Mouse (Mus musculus): ENCODE results near the gene Flywch1. TPM values are rescaled to one million over a fixed set of nuclear protein-coding genes. Genes with fewer than 3 reads are reported as not detected.

Flywch1 gene
- 51.5 and 54.6 TPM in 2 replicates for polyA plus RNA-seq (2015; fragmentation: Nextera tagmentation; extraction: Ambion mirVana)

GRCm38 (mm10) chr17:23771284-23772218 lies at the start of gene Flywch1:
Gene Flywch1 (minus strand): TSS chr17:23771602.

GRCm38 (mm10) chr17:23790269-23791078 lies 19.1 kb upstream of the Flywch1 start, which contains the start of gene Srrm2:
Gene Srrm2 (plus strand): TSS chr17:23790532.

GRCm38 (mm10) chr17:23785561-23786471 lies 14.4 kb upstream of the Flywch1 start, which contains the start of gene Flywch2:
Gene Flywch2 (minus strand): TSS chr17:23786081.

GRCm38 (mm10) chr17:23745301-23746251 lies 25.8 kb downstream of the Flywch1 start, which contains the start of gene Kremen2:
Gene Kremen2 (minus strand): TSS chr17:23745833.

GRCm38 (mm10) chr17:23740598-23741021 lies 30.8 kb downstream of the Flywch1 start, which contains the start of gene Paqr4:
Gene Paqr4 (minus strand): TSS chr17:23740867.

GRCm38 (mm10) chr17:23725999-23726757 lies 45.2 kb downstream of the Flywch1 start, which contains the start of gene Pkmyt1:
Gene Pkmyt1 (plus strand): TSS chr17:23726336.

GRCm38 (mm10) chr17:23722376-23723125 lies 48.9 kb downstream of the Flywch1 start, which contains the start of gene 1520401A03Rik:
Gene 1520401A03Rik (minus strand): TSS chr17:23722783.

Other genes starting within 250 kb of the Flywch1 start
- 13.5 and 13.7 TPM in 2 replicates for gene Zfp213, start 207.4 kb downstream of the Flywch1 start, polyA plus RNA-seq (2015; fragmentation: Nextera tagmentation; extraction: Ambion mirVana)
- gene Zfp13, start 172.1 kb downstream of the Flywch1 start, polyA plus RNA-seq (2015; fragmentation: Nextera tagmentation; extraction: Ambion mirVana) = 10.3 and 13.2 TPM in 2 replicates
- not detected in 2 replicates for gene Zscan10, start 170.7 kb downstream of the Flywch1 start, polyA plus RNA-seq (2015; fragmentation: Nextera tagmentation; extraction: Ambion mirVana)
- 0.25 and 0.30 TPM in 2 replicates for gene Mmp25, start 126.3 kb downstream of the Flywch1 start, polyA plus RNA-seq (2015; fragmentation: Nextera tagmentation; extraction: Ambion mirVana)
- 0.30 TPM in 1 of 2 replicates, not detected in the other for gene Bicdl2, start 111.1 kb downstream of the Flywch1 start, polyA plus RNA-seq (2015; fragmentation: Nextera tagmentation; extraction: Ambion mirVana)
- gene Hcfc1r1, start 98.0 kb downstream of the Flywch1 start, polyA plus RNA-seq (2015; fragmentation: Nextera tagmentation; extraction: Ambion mirVana) = 122 and 166 TPM in 2 replicates
- 19.0 and 25.0 TPM in 2 replicates for gene Thoc6, start 97.7 kb downstream of the Flywch1 start, polyA plus RNA-seq (2015; fragmentation: Nextera tagmentation; extraction: Ambion mirVana)
- 61.5 and 84.3 TPM in 2 replicates for gene Tnfrsf12a, start 94.1 kb downstream of the Flywch1 start, polyA plus RNA-seq (2015; fragmentation: Nextera tagmentation; extraction: Ambion mirVana)
- 0.36 and 3.4 TPM in 2 replicates for gene Cldn6, start 92.4 kb downstream of the Flywch1 start, polyA plus RNA-seq (2015; fragmentation: Nextera tagmentation; extraction: Ambion mirVana)
- gene Cldn9, start 87.6 kb downstream of the Flywch1 start, polyA plus RNA-seq (2015; fragmentation: Nextera tagmentation; extraction: Ambion mirVana) = 1.0 and 3.0 TPM in 2 replicates
- 1.2 and 3.5 TPM in 2 replicates for gene 1520401A03Rik, start 48.8 kb downstream of the Flywch1 start, polyA plus RNA-seq (2015; fragmentation: Nextera tagmentation; extraction: Ambion mirVana)
- gene Pkmyt1, start 45.3 kb downstream of the Flywch1 start, polyA plus RNA-seq (2015; fragmentation: Nextera tagmentation; extraction: Ambion mirVana) = 12.8 and 16.6 TPM in 2 replicates
- 17.0 and 21.6 TPM in 2 replicates for gene Paqr4, start 30.7 kb downstream of the Flywch1 start, polyA plus RNA-seq (2015; fragmentation: Nextera tagmentation; extraction: Ambion mirVana)
- 0.19 and 0.54 TPM in 2 replicates for gene Kremen2, start 25.8 kb downstream of the Flywch1 start, polyA plus RNA-seq (2015; fragmentation: Nextera tagmentation; extraction: Ambion mirVana)
- 28.8 and 51.4 TPM in 2 replicates for gene Flywch2, start 14.5 kb upstream of the Flywch1 start, polyA plus RNA-seq (2015; fragmentation: Nextera tagmentation; extraction: Ambion mirVana)
- 291 and 447 TPM in 2 replicates for gene Srrm2, start 18.9 kb upstream of the Flywch1 start, polyA plus RNA-seq (2015; fragmentation: Nextera tagmentation; extraction: Ambion mirVana)
- 1,156 and 1,274 TPM in 2 replicates for gene Elob, start 57.5 kb upstream of the Flywch1 start, polyA plus RNA-seq (2015; fragmentation: Nextera tagmentation; extraction: Ambion mirVana)
- gene Prss33, start 64.5 kb upstream of the Flywch1 start, polyA plus RNA-seq (2015; fragmentation: Nextera tagmentation; extraction: Ambion mirVana) = not detected in 2 replicates
- not detected in 2 replicates for gene Prss32, start 72.3 kb upstream of the Flywch1 start, polyA plus RNA-seq (2015; fragmentation: Nextera tagmentation; extraction: Ambion mirVana)
- 0.52 and 0.57 TPM in 2 replicates for gene Prss41, start 72.6 kb upstream of the Flywch1 start, polyA plus RNA-seq (2015; fragmentation: Nextera tagmentation; extraction: Ambion mirVana)
- gene Prss21, start 96.5 kb upstream of the Flywch1 start, polyA plus RNA-seq (2015; fragmentation: Nextera tagmentation; extraction: Ambion mirVana) = not detected in 2 replicates
- gene Dcpp1, start 109.3 kb upstream of the Flywch1 start, polyA plus RNA-seq (2015; fragmentation: Nextera tagmentation; extraction: Ambion mirVana) = not detected in 2 replicates
- not detected in 2 replicates for gene Dcpp2, start 109.3 kb upstream of the Flywch1 start, polyA plus RNA-seq (2015; fragmentation: Nextera tagmentation; extraction: Ambion mirVana)
- gene Dcpp3, start 145.9 kb upstream of the Flywch1 start, polyA plus RNA-seq (2015; fragmentation: Nextera tagmentation; extraction: Ambion mirVana) = not detected in 2 replicates
- gene Sbp, start 170.1 kb upstream of the Flywch1 start, polyA plus RNA-seq (2015; fragmentation: Nextera tagmentation; extraction: Ambion mirVana) = not detected in 2 replicates
- gene Sbpl, start 183.7 kb upstream of the Flywch1 start, polyA plus RNA-seq (2015; fragmentation: Nextera tagmentation; extraction: Ambion mirVana) = not detected in 2 replicates
- gene Prss30, start 209.0 kb upstream of the Flywch1 start, polyA plus RNA-seq (2015; fragmentation: Nextera tagmentation; extraction: Ambion mirVana) = 0.14 TPM in 1 of 2 replicates, not detected in the other
- not detected in 2 replicates for gene Prss22, start 226.5 kb upstream of the Flywch1 start, polyA plus RNA-seq (2015; fragmentation: Nextera tagmentation; extraction: Ambion mirVana)

Measured in adrenal gland, postnatal 0 days (tissue).